Mouse (Mus musculus): ENCODE measurements around the gene Selenok. TPM values are rescaled to one million over a fixed set of nuclear protein-coding genes. Genes with fewer than 3 reads are reported as not detected.

Selenok gene
- polyA plus RNA-seq, 1 experiment from 2014 or later, result 266 TPM

DNA sequence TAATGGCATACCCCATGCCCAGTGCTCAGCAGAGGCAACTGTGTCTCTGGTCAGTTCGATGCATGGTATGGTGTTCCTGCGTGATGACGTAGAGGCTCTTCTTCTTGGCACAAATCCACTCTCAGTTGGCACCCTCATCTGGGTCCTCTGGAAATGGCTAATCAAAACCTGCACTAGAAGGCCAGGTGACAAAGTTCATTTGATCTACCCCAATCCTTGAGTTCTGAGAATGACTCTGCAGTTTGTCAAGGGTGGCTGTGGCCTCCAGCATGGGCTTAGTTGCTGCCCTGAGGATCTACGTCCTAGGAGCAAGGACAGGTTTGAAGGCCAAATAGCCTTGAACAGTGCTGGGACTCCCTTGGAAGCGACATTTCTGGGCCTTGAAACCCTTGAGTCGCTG is 50.7 kb downstream of the Selenok start:
- DNase-seq (ENCODE audit: low spot score) (no peak), ATAC-seq (ENCODE audit: low read depth) (no peak)
- H3K4me1 ChIP-seq (ENCODE audit: control insufficient read depth, insufficient read depth, low read length), result 0 out of 2 replicates have a peak, but pooled peaks cover 3% of the 10 kb centered on the region
- WGBS, result 93% methylated on average over 6 of the region's 6 CpGs
- no peak overlapping the region for H3K4me2 ChIP-seq (ENCODE audit: low read depth, low read length)
- no peak overlapping the region for H3K9ac ChIP-seq (ENCODE audit: low read depth, low read length)
- no peaks in the 10 kb centered on the region for H3K36me3 ChIP-seq (ENCODE audit: control insufficient read depth, insufficient read depth, low read length)
- no peak overlapping the region for H3K4me3 ChIP-seq (ENCODE audit: low read depth, low read length)
- no peak overlapping the region for H3K27ac ChIP-seq (replicated peaks; ENCODE audit: low read depth, low read length)
- no peaks in the 10 kb centered on the region for H3K9me3 ChIP-seq (ENCODE audit: control insufficient read depth, low read length)
- H3K27me3 ChIP-seq (replicated peaks; ENCODE audit: control insufficient read depth, insufficient read depth, low read length), result no peaks in the 10 kb centered on the region

DNA sequence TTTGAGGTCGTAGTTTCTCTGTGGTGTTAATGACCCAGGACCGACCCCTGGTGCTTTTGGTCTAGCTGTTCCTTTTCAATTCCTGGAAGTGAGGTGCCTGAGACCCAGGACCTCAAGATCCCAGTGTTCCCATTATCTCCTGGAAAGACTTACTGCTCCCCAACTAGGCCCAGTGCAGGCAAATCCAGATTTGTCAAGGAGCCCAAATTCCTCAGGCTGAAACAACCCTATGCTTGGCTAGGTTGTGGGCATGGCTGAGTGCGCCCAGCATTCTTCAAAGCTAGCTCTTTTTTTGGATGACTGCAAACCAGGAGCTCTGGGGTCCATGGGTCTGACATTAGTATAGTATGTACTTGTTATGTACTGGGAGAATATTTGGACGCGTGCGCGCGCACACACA is 51.3 kb downstream of the Selenok start:
- Histone ChIP-seq H3K9ac (ENCODE audit: low read depth, low read length) (no peak overlapping the region), H3K4me2 (ENCODE audit: low read depth, low read length) (no peak overlapping the region), H3K36me3 (ENCODE audit: control insufficient read depth, insufficient read depth, low read length) (no peaks in the 10 kb centered on the region), H3K4me3 (ENCODE audit: low read depth, low read length) (no peak overlapping the region), H3K27me3 (replicated peaks; ENCODE audit: control insufficient read depth, insufficient read depth, low read length) (no peaks in the 10 kb centered on the region), H3K27ac (replicated peaks; ENCODE audit: low read depth, low read length) (no peak overlapping the region), H3K9me3 (ENCODE audit: control insufficient read depth, low read length) (no peaks in the 10 kb centered on the region), H3K4me1 (ENCODE audit: control insufficient read depth, insufficient read depth, low read length) (0 out of 2 replicates have a peak, but pooled peaks cover 3% of the 10 kb centered on the region)
- ATAC-seq (ENCODE audit: low read depth), result no peak
- WGBS, result 93% methylated on average over 8 of the region's 8 CpGs
- DNase-seq (ENCODE audit: low spot score), result no peak

DNA sequence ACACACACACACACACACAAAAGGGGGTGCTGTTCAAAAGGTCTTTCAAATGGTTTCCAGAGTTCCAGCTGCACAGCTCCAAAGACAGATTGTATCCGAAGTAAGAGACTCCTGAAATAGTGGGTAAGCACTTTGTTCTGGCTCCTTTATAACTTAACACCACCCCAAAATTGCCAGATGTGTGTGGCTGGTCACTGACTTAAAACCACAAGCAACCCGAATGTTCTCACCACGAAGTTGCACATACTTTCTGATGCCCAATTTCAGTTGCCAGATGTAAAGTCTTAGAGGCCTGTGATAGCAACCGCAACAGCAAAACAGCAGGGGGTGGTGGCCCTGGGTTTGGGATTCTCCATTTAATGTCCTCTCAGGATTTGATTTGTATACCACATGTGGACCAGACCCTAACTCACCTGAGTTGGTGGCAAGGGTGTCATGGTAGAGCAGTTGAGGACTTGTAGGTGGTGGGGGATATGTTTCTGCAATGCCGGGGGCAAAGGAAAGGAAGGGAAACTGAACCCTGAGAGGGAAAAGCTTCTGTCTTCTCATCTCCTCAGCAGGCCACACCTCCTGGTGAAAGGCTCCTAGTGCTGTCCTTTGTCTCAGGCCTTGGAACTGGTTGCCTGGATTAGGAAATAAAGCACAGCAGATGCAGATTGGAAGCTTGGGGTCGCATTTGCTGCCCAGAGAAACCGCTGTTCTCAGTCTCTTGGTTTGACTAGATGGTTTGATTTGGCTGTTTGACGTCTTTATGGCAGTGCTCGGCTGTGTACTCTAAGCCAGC is 51.9 kb downstream of the Selenok start:
- no peak overlapping the region for H3K4me3 ChIP-seq (ENCODE audit: low read depth, low read length)
- WGBS, result 46% methylated on average over 9 of the region's 9 CpGs
- H3K27ac ChIP-seq (replicated peaks; ENCODE audit: low read depth, low read length), result no peak overlapping the region
- DNase-seq (ENCODE audit: low spot score) (no peak), ATAC-seq (ENCODE audit: low read depth) (no peak)
- no peaks in the 10 kb centered on the region for H3K9me3 ChIP-seq (ENCODE audit: control insufficient read depth, low read length)
- H3K4me1 ChIP-seq (ENCODE audit: control insufficient read depth, insufficient read depth, low read length), result 0 out of 2 replicates have a peak, but pooled peaks cover 3% of the 10 kb centered on the region
- no peaks in the 10 kb centered on the region for H3K27me3 ChIP-seq (replicated peaks; ENCODE audit: control insufficient read depth, insufficient read depth, low read length)
- H3K36me3 ChIP-seq (ENCODE audit: control insufficient read depth, insufficient read depth, low read length), result no peaks in the 10 kb centered on the region
- no peak overlapping the region for H3K9ac ChIP-seq (ENCODE audit: low read depth, low read length)
- no peak overlapping the region for H3K4me2 ChIP-seq (ENCODE audit: low read depth, low read length)

DNA sequence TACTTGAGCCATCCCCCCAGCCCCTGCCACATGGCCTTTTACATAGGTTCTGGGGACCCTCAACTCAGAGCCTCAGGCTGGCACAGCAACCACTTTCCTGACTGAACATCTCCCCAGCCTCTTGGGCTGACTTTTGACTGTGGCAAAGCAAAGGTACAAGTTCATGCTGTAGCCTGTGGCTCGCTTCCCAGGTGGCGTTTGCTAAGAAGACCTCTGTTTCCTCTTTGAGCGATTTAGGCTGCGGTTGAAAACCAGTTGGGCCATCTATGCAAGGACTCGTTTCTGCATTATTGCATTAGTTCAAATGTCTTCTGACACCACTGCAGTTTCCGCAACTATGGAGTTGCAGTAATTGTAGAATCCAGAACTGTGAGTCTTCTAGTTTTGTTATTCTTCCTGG is 54.4 kb downstream of the Selenok start:
- no peak overlapping the region for H3K27ac ChIP-seq (replicated peaks; ENCODE audit: low read depth, low read length)
- no peaks in the 10 kb centered on the region for H3K27me3 ChIP-seq (replicated peaks; ENCODE audit: control insufficient read depth, insufficient read depth, low read length)
- WGBS, result 91% methylated on average over 6 of the region's 6 CpGs
- no peaks in the 10 kb centered on the region for H3K9me3 ChIP-seq (ENCODE audit: control insufficient read depth, low read length)
- no peaks in the 10 kb centered on the region for H3K36me3 ChIP-seq (ENCODE audit: control insufficient read depth, insufficient read depth, low read length)
- no peak overlapping the region for H3K4me2 ChIP-seq (ENCODE audit: low read depth, low read length)
- no peak for DNase-seq (ENCODE audit: low spot score)
- no peak overlapping the region for H3K9ac ChIP-seq (ENCODE audit: low read depth, low read length)
- no peak overlapping the region for H3K4me3 ChIP-seq (ENCODE audit: low read depth, low read length)
- ATAC-seq (ENCODE audit: low read depth), result no peak
- 0 out of 2 replicates have a peak, but pooled peaks cover 3% of the 10 kb centered on the region for H3K4me1 ChIP-seq (ENCODE audit: control insufficient read depth, insufficient read depth, low read length)

DNA sequence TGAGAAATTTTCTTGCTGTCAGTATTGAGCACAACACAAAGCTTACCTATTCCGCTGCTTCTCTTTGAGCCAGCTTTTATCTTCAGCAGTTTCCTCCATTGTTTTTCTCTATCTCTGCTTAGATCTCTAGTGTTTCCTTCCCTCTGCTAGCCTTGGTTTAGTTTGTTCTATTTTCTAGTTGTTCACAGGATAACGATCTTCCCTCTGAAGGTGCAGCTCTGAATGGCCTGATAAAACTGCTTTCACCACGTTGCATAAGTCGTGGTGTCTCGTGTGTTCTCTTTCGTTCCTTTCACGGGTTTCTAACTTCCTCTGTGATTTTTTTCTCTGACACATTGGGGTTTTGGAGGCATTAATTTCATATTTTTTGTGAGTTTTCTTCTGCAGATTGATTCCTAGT is 56.3 kb downstream of the Selenok start:
- no peak for DNase-seq (ENCODE audit: low spot score)
- 0 out of 2 replicates have a peak, but pooled peaks cover 3% of the 10 kb centered on the region for H3K4me1 ChIP-seq (ENCODE audit: control insufficient read depth, insufficient read depth, low read length)
- H3K9ac ChIP-seq (ENCODE audit: low read depth, low read length), result no peak overlapping the region
- H3K27me3 ChIP-seq (replicated peaks; ENCODE audit: control insufficient read depth, insufficient read depth, low read length), result no peaks in the 10 kb centered on the region
- no peaks in the 10 kb centered on the region for H3K9me3 ChIP-seq (ENCODE audit: control insufficient read depth, low read length)
- ATAC-seq (ENCODE audit: low read depth), result no peak
- H3K4me3 ChIP-seq (ENCODE audit: low read depth, low read length), result no peak overlapping the region
- H3K4me2 ChIP-seq (ENCODE audit: low read depth, low read length), result no peak overlapping the region
- H3K27ac ChIP-seq (replicated peaks; ENCODE audit: low read depth, low read length), result no peak overlapping the region
- 60% methylated on average over 7 of the region's 7 CpGs for WGBS
- H3K36me3 ChIP-seq (ENCODE audit: control insufficient read depth, insufficient read depth, low read length), result no peaks in the 10 kb centered on the region

Small RNA genes lying within 50 kb of the gene (microRNA-seq; reads per million reads assigned to microRNA genes)
- not detected for gene Mir6947 (ENCODE audit: borderline number of aligned reads)

Other genes with a start within 250 kb of the Selenok start
- gene Cacna2d3, start 246.4 kb upstream of the Selenok start, polyA plus RNA-seq (2014; fragmentation: Nextera tagmentation; extraction: Ambion mirVana), result 16.4 and 19.6 TPM in 2 replicates
- gene Actr8, start 10.0 kb downstream of the Selenok start, polyA plus RNA-seq (2014; fragmentation: Nextera tagmentation; extraction: Ambion mirVana), result 43.9 and 49.1 TPM in 2 replicates
- gene Il17rb, start 40.6 kb downstream of the Selenok start, polyA plus RNA-seq (2014; fragmentation: Nextera tagmentation; extraction: Ambion mirVana), result 1.2 and 1.4 TPM in 2 replicates
- gene Chdh, start 40.7 kb downstream of the Selenok start, polyA plus RNA-seq (2014; fragmentation: Nextera tagmentation; extraction: Ambion mirVana), result 0.70 and 1.0 TPM in 2 replicates

All from embryonic facial prominence, embryonic 14.5 days (tissue).